Mouse (Mus musculus): ENCODE data around the gene Ppp2r5d. TPM values are rescaled to one million over a fixed set of nuclear protein-coding genes. Genes with fewer than 3 reads are reported as not detected.

The Ppp2r5d gene
- polyA plus RNA-seq, 1 experiment from 2014 or later: 71.7 TPM

DNA sequence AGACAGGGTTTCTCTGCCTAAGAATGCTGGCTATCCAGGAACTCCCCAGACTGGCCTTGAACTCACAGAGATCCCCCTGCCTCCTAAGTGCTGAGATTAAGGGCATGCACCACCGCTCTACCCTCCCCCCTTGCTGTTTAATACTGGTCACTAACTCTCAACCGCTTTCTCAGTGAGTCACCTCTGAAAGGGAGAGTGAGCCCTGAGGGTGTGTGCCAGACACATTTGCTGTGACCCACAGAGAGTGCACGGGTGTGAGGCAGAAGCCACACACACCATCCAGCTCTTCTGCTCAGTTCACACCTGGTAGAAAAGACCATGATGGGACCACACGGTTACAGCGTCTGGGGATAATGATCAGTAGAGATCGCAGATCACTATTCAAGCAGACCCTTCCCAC, 6.4 kb downstream of the Ppp2r5d start:
- 87% methylated on average over 6 of the region's 6 CpGs for WGBS
- no peak for ATAC-seq (ENCODE audit: insufficient read depth, low FRiP score)

DNA sequence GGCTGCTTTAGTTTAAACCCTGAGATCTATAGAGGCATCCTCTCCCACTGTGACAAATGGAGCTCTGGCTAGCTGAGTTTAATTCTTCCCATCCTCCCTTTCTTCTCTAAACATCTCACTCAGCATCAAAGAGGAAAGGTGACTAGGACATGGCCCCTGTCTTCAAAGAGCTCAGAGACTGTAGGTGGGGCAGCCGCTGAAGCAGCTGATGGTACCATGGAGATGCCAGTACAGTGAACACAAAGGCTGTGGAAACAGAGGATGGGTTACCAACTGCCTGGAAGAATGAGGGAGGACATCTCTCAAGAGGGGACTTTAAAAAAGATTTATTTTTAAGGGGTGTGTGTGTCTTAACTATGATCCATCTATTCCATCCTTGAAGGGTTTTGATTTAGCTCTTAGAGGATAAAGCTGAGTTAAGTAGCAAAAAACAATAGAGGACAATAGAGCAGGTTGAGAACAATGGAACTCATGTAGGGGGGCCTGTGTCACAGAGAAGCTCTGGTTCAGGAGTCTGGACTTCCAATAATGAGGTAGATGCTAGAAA, 10.3 kb downstream of the Ppp2r5d start:
- no peak overlapping the region for H3K27ac ChIP-seq (ENCODE audit: low read length)
- no peak overlapping the region for H3K4me3 ChIP-seq (replicated peaks; ENCODE audit: low read length)
- H3K9ac ChIP-seq (ENCODE audit: low read length): no peak overlapping the region
- no peak for ATAC-seq (ENCODE audit: insufficient read depth, low FRiP score)
- no peaks in the 10 kb centered on the region for H3K9me3 ChIP-seq (replicated peaks; ENCODE audit: control insufficient read depth, low read length)
- H3K36me3 ChIP-seq (ENCODE audit: control insufficient read depth, insufficient read depth, low read length): 0 out of 2 replicates have a peak, but pooled peaks cover under 1% of the 10 kb centered on the region
- 66% methylated on average over 1 of the region's 1 CpGs for WGBS
- H3K4me2 ChIP-seq (ENCODE audit: low read depth, low read length): no peak overlapping the region
- H3K4me1 ChIP-seq (ENCODE audit: control insufficient read depth, insufficient read depth, low read length): no peaks in the 10 kb centered on the region
- no peaks in the 10 kb centered on the region for H3K27me3 ChIP-seq (ENCODE audit: control insufficient read depth, insufficient read depth, low read length)

More for the DNA sequence above, 6.4 kb downstream of the Ppp2r5d start:
- Histone ChIP-seq H3K27ac (ENCODE audit: low read length) (no peak overlapping the region), H3K9ac (ENCODE audit: low read length) (no peak overlapping the region), H3K36me3 (ENCODE audit: control insufficient read depth, insufficient read depth, low read length) (peaks cover 4% of the 10 kb centered on the region; the same call in 1 of the 2 replicates), H3K4me1 (ENCODE audit: control insufficient read depth, insufficient read depth, low read length) (peaks cover 26% of the 10 kb centered on the region), H3K4me3 (replicated peaks; ENCODE audit: low read length) (no peak overlapping the region), H3K9me3 (replicated peaks; ENCODE audit: control insufficient read depth, low read length) (no peaks in the 10 kb centered on the region), H3K27me3 (ENCODE audit: control insufficient read depth, insufficient read depth, low read length) (no peaks in the 10 kb centered on the region), H3K4me2 (ENCODE audit: low read depth, low read length) (no peak overlapping the region)

DNA sequence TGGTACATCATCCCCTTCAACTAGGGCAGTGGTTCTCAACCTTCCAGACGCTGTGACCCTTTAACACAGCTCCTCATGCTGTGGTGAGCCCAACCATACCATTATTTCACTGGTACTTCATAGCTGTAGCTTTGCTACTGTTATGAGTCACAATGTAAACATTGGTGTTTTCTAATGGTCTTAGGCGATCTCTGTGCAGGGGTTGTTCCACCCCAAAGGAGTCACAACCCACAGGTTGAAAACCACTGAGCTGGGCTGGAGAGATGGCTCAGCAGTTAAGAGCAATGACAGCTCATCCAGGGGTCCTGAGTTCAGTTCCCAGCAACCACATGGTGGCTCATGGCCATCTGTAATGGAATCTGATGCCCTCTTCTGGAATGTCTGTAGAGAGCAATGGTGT, 13.5 kb downstream of the Ppp2r5d start:
- no peak overlapping the region for H3K27ac ChIP-seq (ENCODE audit: low read length)
- 70% methylated on average over 2 of the region's 2 CpGs for WGBS
- peaks cover 6% of the 10 kb centered on the region; the same call in 1 of the 2 replicates for H3K36me3 ChIP-seq (ENCODE audit: control insufficient read depth, insufficient read depth, low read length)
- H3K4me1 ChIP-seq (ENCODE audit: control insufficient read depth, insufficient read depth, low read length): no peaks in the 10 kb centered on the region
- H3K4me2 ChIP-seq (ENCODE audit: low read depth, low read length): no peak overlapping the region
- H3K4me3 ChIP-seq (replicated peaks; ENCODE audit: low read length): no peak overlapping the region
- peak; percentile 53; the same call in 1 of the 2 replicates for ATAC-seq (ENCODE audit: insufficient read depth, low FRiP score)
- H3K27me3 ChIP-seq (ENCODE audit: control insufficient read depth, insufficient read depth, low read length): no peaks in the 10 kb centered on the region
- no peak overlapping the region for H3K9ac ChIP-seq (ENCODE audit: low read length)
- H3K9me3 ChIP-seq (replicated peaks; ENCODE audit: control insufficient read depth, low read length): no peaks in the 10 kb centered on the region

DNA sequence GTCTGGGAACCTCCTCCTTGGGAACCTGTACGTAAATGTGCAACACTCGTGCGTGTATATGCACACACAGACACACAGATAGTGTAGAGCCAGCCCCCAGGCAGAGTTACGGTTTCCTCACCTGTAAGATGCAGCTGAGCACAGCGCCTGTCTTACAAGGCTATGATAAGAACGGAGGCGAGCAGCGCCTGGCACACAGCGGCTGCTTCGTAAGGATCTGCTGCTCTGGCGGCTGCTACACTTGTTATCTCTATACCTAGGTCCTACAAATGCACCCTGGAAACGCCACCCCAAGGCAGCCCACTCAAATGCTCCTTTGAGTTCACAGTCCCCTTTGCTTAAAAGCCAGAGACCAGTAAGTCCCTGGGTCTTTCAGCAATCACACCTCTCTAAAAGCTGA, 14.2 kb downstream of the Ppp2r5d start:
- no peak overlapping the region for H3K9ac ChIP-seq (ENCODE audit: low read length)
- WGBS: 88% methylated on average over 12 of the region's 12 CpGs
- H3K4me3 ChIP-seq (replicated peaks; ENCODE audit: low read length): no peak overlapping the region
- no peaks in the 10 kb centered on the region for H3K4me1 ChIP-seq (ENCODE audit: control insufficient read depth, insufficient read depth, low read length)
- H3K4me2 ChIP-seq (ENCODE audit: low read depth, low read length): no peak overlapping the region
- ATAC-seq (ENCODE audit: insufficient read depth, low FRiP score): no peak
- H3K27ac ChIP-seq (ENCODE audit: low read length): no peak overlapping the region
- no peaks in the 10 kb centered on the region for H3K27me3 ChIP-seq (ENCODE audit: control insufficient read depth, insufficient read depth, low read length)
- H3K9me3 ChIP-seq (replicated peaks; ENCODE audit: control insufficient read depth, low read length): no peaks in the 10 kb centered on the region
- H3K36me3 ChIP-seq (ENCODE audit: control insufficient read depth, insufficient read depth, low read length): peaks cover 6% of the 10 kb centered on the region; the same call in 1 of the 2 replicates

DNA sequence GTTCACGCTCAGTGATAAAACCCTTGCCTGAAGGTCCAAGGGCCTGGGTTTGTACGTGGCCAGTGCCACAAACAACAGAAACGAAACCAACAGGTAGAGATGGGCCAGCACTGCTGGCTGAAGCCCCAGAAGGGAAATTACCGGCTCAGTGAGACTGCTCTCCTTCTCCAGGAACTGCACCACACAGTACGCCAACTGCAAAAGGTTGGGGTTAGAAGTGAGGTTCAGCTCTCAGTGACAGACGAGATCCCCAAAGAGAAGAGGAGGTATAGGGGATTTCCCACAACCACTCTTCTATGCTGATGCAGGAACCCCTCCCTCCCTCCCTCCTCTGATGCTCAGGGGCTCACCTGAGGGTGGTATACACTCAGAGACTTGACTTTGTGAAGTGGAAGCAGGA, 19.0 kb downstream of the Ppp2r5d start:
- H3K4me2 ChIP-seq (ENCODE audit: low read depth, low read length): no peak overlapping the region
- WGBS: 92% methylated on average over 6 of the region's 6 CpGs
- no peak overlapping the region for H3K27ac ChIP-seq (ENCODE audit: low read length)
- no peak overlapping the region for H3K9ac ChIP-seq (ENCODE audit: low read length)
- H3K27me3 ChIP-seq (ENCODE audit: control insufficient read depth, insufficient read depth, low read length): no peaks in the 10 kb centered on the region
- no peak overlapping the region for H3K4me3 ChIP-seq (replicated peaks; ENCODE audit: low read length)
- H3K36me3 ChIP-seq (ENCODE audit: control insufficient read depth, insufficient read depth, low read length): peaks cover 14% of the 10 kb centered on the region
- ATAC-seq (ENCODE audit: insufficient read depth, low FRiP score): no peak
- no peaks in the 10 kb centered on the region for H3K9me3 ChIP-seq (replicated peaks; ENCODE audit: control insufficient read depth, low read length)
- H3K4me1 ChIP-seq (ENCODE audit: control insufficient read depth, insufficient read depth, low read length): peaks cover 8% of the 10 kb centered on the region

DNA sequence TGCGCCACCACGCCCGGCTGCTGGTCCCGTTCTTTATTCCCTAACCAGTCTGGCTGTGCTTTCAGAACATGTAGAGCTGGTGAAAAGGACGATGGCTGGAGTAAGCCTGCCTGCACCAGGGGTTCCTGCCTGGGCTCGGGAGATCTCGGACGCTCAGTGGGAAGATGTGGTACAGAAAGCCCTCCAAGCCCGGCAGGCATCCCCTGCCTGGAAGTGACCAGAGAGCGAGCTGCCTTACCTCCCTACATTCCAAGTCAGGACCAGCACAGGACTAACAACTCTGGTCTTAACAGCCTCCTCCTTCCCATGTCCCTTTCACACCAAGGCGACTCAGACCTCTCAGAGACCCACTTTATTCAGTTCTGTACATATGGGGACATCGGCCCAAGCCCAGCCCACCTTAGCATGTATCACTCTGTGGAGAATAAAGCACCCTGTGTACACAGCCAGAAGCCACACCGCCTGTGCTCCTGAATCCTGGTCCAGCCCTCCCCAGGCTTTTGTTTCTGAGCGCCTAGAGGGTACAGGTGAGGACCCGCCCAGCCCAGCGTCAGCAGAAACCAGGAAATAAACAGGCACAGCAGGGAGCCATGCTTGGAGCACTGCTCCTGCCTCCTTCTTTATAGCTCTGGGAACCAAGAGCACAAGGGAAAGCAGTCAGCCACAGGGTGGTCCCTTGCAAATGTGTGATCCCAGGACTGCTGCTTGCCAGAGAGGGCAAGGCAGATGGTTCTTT, 22.1 kb downstream of the Ppp2r5d start:
- peaks cover 14% of the 10 kb centered on the region for H3K36me3 ChIP-seq (ENCODE audit: control insufficient read depth, insufficient read depth, low read length)
- WGBS: 75% methylated on average over 16 of the region's 16 CpGs

DNA sequence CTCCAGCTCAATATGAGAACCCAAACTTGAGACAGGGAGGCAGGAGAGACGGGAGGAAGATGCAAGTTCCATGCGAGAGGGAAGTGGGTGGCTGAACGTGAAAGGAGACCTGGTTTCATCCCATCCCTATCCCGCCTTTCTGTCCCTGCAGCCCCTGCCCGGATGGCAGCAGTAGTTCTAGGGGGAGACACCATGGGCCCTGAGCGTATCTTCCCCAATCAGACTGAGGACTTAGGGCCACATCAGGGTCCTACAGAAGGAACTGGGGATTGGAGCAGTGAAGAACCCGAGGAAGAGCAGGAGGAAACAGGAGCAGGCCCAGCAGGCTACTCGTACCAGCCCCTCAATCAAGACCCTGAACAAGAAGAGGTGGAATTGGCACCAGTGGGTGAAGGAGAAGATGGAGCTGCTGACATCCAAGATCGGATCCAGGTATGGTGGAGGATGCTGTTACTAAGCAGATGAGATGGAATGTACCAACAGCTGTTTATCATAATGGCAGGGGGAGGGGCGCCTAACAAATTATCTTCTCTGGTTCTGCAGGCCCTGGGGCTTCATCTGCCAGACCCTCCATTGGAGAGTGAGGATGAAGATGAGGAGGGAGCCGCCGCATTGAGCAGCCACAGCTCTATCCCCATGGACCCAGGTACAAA, 23.3 kb downstream of the Ppp2r5d start:
- WGBS: 18% methylated on average over 12 of the region's 12 CpGs
- no peak for ATAC-seq (ENCODE audit: insufficient read depth, low FRiP score)
- peak overlapping the region; percentile 69 for H3K4me3 ChIP-seq (replicated peaks; ENCODE audit: low read length)
- H3K27me3 ChIP-seq (ENCODE audit: control insufficient read depth, insufficient read depth, low read length): no peaks in the 10 kb centered on the region
- no peaks in the 10 kb centered on the region for H3K9me3 ChIP-seq (replicated peaks; ENCODE audit: control insufficient read depth, low read length)
- H3K36me3 ChIP-seq (ENCODE audit: control insufficient read depth, insufficient read depth, low read length): peaks cover 17% of the 10 kb centered on the region
- peak overlapping the region; percentile 77 for H3K9ac ChIP-seq (ENCODE audit: low read length)
- peaks cover 18% of the 10 kb centered on the region for H3K4me1 ChIP-seq (ENCODE audit: control insufficient read depth, insufficient read depth, low read length)
- H3K4me2 ChIP-seq (ENCODE audit: low read depth, low read length): peak overlapping the region; percentile 77
- peak overlapping the region; percentile 71 for H3K27ac ChIP-seq (ENCODE audit: low read length)

More for the DNA sequence above, 22.1 kb downstream of the Ppp2r5d start:
- peaks cover 18% of the 10 kb centered on the region for H3K4me1 ChIP-seq (ENCODE audit: control insufficient read depth, insufficient read depth, low read length)
- no peaks in the 10 kb centered on the region for H3K9me3 ChIP-seq (replicated peaks; ENCODE audit: control insufficient read depth, low read length)
- H3K9ac ChIP-seq (ENCODE audit: low read length): no peak overlapping the region
- no peak overlapping the region for H3K4me3 ChIP-seq (replicated peaks; ENCODE audit: low read length)
- H3K4me2 ChIP-seq (ENCODE audit: low read depth, low read length): no peak overlapping the region
- ATAC-seq (ENCODE audit: insufficient read depth, low FRiP score): no peak
- no peaks in the 10 kb centered on the region for H3K27me3 ChIP-seq (ENCODE audit: control insufficient read depth, insufficient read depth, low read length)
- H3K27ac ChIP-seq (ENCODE audit: low read length): peak overlapping the region; percentile 7; the same call in 1 of the 2 replicates

DNA sequence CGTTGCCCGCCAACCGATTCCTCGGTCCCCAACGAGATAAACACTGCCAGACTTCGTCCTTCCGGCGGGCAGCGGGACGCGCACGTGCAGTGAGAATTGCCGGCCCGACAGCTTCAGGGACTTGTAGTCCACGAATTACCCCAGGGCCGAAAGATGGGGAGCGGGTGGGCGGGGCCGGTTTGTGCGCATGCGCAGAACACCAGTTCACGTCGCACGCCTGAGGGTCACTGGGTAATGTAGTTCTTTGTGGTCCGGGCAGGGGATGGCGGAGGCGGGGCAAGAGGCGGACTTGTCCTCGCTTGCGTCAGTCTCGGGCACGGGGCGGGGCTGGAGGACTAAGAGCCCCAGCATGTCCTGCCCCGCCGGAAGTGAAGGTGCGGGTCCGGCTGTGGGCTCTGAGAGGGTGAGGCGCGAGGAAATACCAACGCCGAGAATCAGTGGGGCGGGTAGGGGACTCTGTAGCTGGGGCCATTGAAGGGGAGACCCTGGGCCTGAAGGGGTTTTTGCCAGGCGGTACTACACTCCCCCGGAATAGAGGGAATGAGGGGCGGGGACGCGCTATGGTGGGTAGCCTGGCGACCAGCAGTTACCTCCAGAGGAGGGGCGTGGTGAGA, 24.0 kb downstream of the Ppp2r5d start, which contains the start of gene Klhdc3:
TSS of gene Klhdc3 (minus strand) at position 155 of the 614 bp plus-strand sequence.
- Histone ChIP-seq H3K4me1 (ENCODE audit: control insufficient read depth, insufficient read depth, low read length) (peaks cover 18% of the 10 kb centered on the region), H3K4me2 (ENCODE audit: low read depth, low read length) (peak within 1 kb of the TSS; percentile 77), H3K36me3 (ENCODE audit: control insufficient read depth, insufficient read depth, low read length) (peaks cover 22% of the 10 kb centered on the region), H3K4me3 (replicated peaks; ENCODE audit: low read length) (peak within 1 kb of the TSS; percentile 69), H3K9ac (ENCODE audit: low read length) (peak within 1 kb of the TSS; percentile 77), H3K9me3 (replicated peaks; ENCODE audit: control insufficient read depth, low read length) (no peaks in the 10 kb centered on the region), H3K27me3 (ENCODE audit: control insufficient read depth, insufficient read depth, low read length) (no peaks in the 10 kb centered on the region), H3K27ac (ENCODE audit: low read length) (peak within 1 kb of the TSS; percentile 88)
- peak; percentile 98 for ATAC-seq (ENCODE audit: insufficient read depth, low FRiP score)
- WGBS: under 1% methylated on average over 49 of the region's 49 CpGs
